Mouse (Mus musculus): Measurements from ENCODE around the gene Kcns3. TPM values are rescaled to one million over a fixed set of nuclear protein-coding genes. Genes with fewer than 3 reads are reported as not detected.
A peak's percentile ranks its signal among the peaks of the same experiment; 100 is the strongest.

The Kcns3 gene
- under 1 TPM; 0.29 to 0.39 TPM for total RNA-seq (2021)

DNA sequence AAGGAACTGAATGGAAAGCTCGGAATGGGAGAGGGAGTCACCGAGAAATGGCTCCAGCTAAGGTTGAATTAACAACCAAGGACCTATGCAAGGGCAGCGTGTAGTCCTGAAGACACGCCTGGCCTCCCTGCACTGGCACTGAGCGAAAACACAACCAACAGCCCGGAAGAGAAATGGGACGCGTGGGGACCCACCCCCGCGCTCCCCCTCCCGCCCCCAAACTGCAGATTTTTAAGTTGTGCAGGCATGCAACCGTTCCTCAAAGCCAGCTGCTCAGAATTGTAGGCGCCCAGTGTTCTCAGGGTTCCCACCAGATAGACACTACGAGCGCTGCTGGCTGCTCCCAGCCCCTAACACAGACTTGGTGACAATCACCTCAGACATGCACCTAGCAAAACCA is at the start of gene Kcns3:
TSS of gene Kcns3 (minus strand) at position 42 of the 400 bp plus-strand sequence.
- no peak for DNase-seq (ENCODE audit: low spot score)
- intact Hi-C loops (cut with DNase I) = no loop called here

DNA sequence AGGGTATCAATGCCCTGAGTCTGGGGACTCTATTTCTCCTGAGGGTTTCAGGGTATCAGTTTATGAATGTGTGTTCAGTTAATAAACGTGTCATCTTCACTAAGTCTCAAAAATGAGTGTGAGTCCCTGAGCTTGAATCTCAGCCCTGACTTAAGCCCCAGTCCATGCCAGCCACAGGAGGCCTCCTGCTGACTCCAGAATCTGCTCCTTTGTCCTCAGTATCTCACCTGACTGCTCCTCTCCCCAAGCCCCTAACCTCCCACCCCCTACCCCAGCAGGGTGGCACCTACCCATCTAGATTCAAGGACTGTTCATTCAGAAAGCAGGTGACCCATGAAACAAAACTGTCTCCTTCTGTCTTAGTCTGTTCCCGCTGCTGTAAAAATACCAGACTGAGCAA is 47.7 kb upstream of the Kcns3 start:
- no peak for DNase-seq (ENCODE audit: low spot score)
- intact Hi-C loops (cut with DNase I) = loop anchor here (5.0 kb wide), 2 partner anchors 89 to 139 kb away; no protein-coding TSS in a partner anchor

DNA sequence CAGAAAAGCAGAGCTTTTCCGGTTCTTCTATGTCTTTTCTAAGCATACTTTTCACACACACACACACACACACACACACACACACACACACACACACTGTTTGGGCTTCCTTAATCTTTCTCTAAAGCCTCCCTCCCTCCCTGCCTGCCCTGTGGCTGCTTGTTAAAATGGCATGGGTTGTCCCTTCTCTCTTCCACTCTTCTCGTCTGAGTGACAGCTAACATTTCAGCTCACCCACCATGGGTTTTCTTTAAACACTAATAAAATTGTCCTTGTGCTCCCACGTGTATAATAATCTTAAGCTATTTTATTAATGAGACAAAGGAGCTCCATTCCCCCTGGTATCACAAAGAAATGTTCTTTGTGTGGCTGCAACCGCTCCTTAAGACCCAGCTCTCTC is 47.2 kb upstream of the Kcns3 start:
- intact Hi-C loops (cut with DNase I) = loop anchor here (5.0 kb wide), 2 partner anchors 89 to 139 kb away; no protein-coding TSS in a partner anchor
- DNase-seq (ENCODE audit: low spot score) = no peak

DNA sequence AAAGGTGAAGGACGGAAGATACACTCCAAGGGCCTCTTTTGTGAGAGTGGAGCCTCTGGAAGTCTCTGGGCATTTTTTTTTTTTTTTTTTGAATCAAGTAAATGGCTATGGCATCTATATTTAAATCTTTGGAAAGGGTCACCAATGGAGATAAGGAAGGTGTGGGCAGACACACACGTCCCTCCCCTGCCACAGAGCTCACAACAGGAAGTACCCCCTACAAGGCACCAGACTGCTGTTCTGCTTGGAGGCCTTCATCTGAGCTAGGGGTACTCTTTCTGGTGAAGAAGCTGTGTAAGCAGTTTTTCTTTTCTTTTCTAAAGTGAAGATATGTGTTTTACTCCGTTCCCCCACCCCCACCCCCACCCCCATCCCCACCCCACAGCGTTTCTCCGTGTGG is 46.0 kb upstream of the Kcns3 start:
- DNase-seq (ENCODE audit: low spot score) = no peak
- intact Hi-C loops (cut with DNase I) = loop anchor here (5.0 kb wide), 2 partner anchors 90 to 140 kb away; no protein-coding TSS in a partner anchor

DNA sequence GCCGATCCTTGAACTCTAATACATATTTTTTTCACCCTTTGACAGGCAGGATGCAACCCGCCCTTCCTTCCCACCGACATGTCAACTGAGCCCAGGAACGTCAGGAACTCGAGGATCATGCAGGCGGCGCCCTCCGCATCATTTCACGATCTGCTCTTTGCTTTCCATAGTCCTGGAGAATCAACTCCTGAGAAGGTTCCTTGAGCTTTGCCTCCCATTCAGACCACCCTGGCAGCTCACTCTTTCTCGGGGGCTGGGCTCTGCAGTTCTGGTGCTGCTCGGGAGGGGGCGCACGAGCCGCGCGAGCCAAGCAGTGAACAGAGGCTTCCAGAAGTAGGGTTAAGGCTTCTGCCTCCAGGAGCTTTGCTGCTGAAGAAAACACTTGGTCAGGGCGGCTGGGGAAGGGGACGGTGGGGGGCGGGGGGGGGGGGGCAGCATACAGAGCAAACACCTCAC is 45.3 kb upstream of the Kcns3 start:
- DNase-seq (ENCODE audit: low spot score) = peak; percentile 65
- intact Hi-C loops (cut with DNase I) = loop anchor here (5.0 kb wide), 2 partner anchors 91 to 141 kb away; no protein-coding TSS in a partner anchor

DNA sequence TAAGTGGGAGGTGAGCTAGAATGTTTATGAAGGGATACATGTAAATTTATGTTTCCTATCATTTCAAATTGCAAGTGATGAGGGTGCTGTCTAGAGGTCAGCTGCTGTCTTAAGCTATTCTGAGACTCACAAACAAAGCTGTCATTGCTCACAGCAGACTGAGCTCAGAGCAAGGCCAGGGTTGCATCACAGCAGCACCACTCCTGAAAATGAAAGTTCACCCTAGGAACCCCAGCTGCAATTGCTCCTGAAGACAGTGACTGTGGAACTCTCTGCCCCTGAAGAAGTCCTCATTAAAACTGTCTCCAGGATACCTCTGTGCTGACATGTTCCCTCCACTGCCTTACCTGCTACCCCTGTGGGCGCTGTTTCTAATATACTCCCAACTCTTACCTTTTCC is 44.2 kb upstream of the Kcns3 start:
- intact Hi-C loops (cut with DNase I) = loop anchor here (5.0 kb wide), 2 partner anchors 92 to 142 kb away; no protein-coding TSS in a partner anchor
- DNase-seq (ENCODE audit: low spot score) = no peak

DNA sequence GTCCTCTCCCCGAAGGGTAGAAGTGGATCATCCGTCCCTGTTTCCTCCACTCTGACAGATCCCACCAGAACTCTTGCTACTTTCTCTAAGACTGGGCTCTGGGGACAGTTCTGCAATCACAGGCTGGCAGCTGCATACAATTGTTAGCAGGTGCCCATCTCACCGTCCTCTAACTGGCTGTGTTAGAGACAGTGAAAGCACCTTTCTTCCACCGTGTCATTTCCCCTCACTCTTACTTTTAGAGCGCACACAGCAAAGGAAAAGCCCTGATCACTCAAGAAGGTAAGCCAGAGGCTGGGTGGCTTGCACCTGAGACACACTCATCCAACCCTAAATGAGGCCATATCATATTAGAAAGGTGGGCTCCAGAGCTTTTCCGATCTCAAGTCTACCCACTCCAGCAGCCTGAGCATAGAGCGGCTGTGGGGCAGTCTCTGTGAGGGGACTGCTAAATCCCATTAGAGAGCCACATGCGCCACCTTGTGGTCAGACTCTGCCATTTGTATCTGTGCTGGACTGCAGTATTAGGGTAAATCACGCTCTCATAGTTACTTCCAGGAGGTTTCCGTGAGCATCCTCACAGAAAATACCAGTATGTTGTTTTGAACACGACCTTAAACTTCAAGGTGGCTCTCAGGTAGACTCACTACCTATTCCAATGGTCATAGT is 27.8 kb upstream of the Kcns3 start:
- intact Hi-C loops (cut with DNase I) = loop anchor here (1.0 kb wide), 1 partner anchor 580 kb away; no protein-coding TSS in a partner anchor
- DNase-seq (ENCODE audit: low spot score) = peak; percentile 54

DNA sequence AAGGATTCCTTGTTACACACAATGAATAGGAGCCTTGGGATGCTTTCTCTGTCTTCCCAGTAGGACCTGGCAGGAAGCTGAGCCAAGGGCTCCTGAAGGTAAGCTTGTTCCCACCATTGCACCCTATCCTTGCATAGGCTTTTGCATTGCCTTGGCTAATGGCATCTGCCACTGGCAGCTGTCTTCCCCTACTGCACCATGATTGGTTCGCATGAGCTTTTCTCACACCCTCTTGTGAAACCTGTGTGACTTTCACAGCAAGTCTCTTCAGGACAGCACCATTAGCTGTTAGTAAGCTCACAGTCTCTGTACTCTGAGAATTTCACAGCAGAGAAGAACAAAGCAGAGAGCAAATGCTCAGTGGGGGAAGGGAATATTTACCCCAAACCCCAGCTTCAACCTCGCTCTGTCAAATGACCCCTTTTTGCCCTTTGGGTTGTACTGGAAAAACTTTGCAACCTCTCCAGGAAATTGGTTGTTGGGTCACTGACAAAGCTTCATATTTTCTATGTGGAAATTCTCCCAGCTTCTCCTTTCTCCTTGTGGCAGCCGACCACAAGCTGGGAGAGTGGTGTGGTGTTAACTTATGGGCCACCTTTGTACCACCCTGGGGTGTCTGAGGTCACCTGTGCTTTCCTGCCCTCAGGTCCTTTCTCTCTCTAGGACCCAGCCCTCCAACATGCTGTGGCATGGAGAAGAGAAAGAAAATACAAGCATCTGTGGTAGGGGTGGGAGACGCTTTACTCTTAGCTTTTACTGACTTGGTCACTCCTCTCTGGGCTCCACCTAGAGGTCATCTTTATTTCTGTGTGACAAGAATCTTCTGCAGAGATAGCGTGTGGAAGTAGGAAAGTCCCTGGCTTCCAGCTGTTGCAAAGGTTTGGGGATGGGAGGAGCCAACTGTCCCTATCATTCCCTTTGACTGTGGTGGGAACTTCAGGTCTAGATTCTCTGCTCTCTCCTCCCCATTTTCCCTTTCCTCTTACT is 26.8 kb upstream of the Kcns3 start:
- intact Hi-C loops (cut with DNase I) = loop anchor here (1.0 kb wide), 1 partner anchor 579 kb away; no protein-coding TSS in a partner anchor
- DNase-seq (ENCODE audit: low spot score) = no peak

DNA sequence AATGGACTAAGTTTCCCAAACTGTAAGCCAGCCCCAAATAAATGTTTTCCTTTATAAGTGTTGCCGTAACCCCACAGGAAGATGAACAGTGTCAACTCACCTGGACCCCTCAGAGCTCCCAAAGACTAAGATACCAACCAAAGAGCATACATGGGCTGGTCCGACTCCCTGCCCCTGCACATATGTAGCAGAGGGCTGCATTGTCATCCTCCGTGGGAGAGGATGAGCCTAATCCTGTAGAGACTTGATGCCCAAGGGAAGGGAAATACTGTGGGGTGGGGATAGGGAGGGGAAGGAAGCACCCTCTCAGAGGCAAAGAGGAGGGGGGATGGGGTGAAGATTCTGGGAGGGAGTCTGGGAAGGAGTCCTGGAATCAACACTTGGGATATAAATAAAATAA is 7.8 kb upstream of the Kcns3 start:
- no peak for DNase-seq (ENCODE audit: low spot score)
- intact Hi-C loops (cut with DNase I) = no loop called here

DNA sequence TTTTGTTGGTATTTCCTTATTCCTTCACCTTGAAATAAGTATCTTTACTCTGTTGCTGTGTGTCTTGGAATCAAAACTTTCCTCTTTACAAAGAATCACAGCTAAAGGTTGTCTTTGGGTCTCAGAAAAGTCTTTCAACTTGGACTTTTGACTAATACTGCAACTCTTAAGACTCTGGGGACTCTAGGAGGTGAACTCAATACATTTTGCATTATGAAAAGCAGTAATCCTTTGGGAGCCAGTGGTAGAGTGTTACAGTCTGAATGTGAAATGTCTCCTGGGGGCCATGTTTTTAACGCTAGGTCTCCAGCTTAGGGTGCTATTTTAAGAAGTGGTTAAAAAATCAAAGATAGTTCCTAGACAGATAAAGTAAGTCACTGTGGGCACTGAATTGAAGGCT is 4.3 kb upstream of the Kcns3 start:
- no peak for DNase-seq (ENCODE audit: low spot score)
- intact Hi-C loops (cut with DNase I) = no loop called here

DNA sequence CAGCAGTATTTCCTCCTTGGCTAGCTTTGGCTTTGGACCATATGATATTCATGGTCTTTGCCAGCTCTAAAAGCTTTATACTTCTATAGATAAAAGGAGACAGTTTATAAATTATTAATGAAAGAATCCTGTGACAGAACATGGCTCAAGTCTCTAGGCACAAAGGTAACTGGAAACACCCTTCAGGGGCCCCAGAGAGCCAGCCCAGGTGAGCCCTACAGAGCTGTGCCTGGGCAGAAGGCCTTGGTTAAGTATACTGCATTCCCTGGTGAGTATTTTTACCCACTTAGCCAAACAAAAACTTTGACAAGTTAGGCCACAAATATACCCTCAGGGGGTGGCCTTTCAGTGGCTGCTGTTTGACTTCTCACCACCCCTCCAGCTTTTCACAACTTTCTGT is 2.7 kb upstream of the Kcns3 start:
- no peak for DNase-seq (ENCODE audit: low spot score)
- intact Hi-C loops (cut with DNase I) = no loop called here

DNA sequence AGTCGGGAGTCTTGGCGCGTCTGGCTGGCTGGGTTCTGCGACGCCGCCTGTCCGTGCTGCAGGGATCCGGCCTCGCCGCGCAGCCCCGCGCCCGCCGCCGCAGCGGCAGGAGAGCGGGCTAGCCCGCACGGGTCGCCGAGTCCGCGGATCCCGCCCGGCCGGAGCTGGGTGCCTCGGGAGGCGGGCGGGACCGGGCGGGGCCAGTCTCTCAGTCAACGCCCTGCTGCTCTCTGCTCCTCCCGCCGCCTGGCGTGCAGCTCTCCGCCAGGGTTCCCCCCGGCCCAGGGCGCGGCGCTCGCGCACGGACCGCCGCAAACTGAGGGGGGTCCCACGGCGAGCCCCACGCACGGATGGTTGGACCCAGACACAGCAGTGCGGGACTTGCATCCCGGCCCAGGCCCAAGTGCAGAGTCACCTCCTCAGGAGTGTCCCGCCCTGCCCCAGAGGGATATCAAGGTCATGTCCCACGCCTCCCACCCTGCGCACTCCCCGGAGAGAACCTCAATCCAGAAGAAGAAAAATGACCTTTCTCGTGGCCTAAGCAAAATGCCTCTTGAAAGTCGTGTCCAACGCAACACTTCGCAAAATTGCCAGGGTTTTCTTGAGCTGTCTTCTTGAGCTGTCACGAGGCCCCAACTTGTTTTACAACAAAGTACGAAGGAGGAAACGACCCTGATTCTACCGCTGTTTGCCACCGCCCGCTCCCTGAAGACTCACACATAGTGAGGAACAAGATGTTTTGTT is 492 bp downstream of the Kcns3 start:
- peak; percentile 4 for DNase-seq (ENCODE audit: low spot score)
- intact Hi-C loops (cut with DNase I) = no loop called here

DNA sequence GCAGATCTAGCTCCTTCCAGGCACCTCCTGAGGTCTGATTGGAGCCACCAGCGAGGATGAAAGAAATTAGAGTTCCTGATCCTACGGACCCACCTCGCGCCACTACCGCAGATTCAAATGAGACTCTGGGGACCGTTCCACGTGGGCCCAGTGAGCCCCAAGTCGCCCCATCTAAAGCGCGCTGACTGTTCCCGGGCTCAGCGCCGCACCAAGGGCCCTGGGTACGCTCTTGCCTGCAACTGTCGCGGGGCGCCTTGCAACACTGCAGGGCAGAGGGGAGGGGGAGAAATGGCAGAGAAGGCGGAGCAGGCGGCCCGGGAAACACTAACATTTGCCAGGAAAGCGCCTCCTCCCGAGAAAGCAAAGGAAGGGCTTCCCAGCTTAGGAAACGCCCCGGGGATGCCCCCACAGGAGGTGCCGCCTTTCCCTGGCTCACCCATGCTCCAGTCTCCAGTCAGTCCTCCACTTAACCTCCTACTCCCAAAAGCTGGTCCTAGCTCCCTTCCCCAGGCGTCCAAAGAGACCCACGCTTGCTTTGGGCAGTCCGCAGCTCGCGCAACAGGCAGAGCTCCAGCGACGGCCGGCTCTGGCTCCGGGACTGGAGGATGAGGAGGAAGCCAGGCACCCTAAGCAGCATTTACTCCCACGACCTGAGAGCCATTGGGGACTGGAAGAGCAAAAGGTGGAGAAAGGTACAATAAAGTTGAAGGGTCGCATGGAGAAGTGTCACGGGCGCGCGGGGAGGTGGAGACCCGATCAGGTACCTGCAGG is 1.2 kb downstream of the Kcns3 start:
- peak; percentile 18 for DNase-seq (ENCODE audit: low spot score)
- intact Hi-C loops (cut with DNase I) = no loop called here

DNA sequence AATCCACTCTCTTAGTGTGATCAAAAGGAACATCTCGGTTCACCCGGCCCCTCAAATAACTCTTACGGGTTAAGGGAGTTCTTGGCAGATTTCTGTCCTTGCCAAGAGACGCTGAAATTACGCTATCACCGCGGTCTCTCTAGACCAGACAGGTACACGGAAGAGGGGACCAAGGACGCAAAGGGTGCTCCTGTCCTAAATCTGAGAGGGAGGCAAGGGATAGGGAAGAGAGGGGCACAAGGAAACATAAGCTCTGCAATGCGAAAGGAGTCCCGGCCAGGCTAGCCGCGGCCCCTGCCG is 1.8 kb downstream of the Kcns3 start:
- intact Hi-C loops (cut with DNase I) = no loop called here
- no peak for DNase-seq (ENCODE audit: low spot score)

DNA sequence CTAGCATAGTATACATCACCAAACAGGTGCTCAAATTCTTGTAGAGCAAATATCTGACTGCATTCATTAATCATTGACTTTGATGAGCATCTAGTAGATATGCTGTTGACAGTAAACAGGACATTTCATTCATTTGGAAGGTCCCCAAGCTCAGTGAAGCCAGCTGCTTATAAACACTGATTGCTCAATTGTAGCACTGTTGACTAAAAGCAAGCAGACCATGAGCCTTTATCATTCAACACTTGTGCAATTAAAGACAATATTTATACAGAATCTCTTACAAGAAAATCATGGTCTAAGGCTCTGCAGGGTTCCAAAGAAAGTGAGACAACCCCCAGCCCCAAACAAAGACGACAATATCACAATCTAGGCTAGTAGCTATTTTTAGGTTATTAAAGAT is 6.0 kb downstream of the Kcns3 start:
- DNase-seq (ENCODE audit: low spot score) = no peak
- intact Hi-C loops (cut with DNase I) = no loop called here

DNA sequence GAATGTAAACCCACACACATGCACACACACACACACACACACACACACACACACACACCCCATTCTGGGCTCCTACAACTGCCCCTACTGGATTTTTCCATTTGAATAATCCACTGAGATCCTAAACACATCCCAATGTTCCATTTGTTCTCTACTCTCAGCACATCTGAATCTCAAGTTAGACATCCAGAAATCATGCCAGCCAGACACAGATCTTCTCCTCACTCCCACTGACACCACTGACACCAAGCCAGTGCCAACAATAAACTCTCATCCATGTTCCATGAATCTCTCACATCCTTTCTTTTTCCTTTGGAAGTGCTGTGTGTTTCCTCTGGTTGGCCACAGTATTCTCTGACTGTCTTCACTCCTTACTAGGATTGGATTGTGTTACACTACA is 18.4 kb downstream of the Kcns3 start:
- no peak for DNase-seq (ENCODE audit: low spot score)
- intact Hi-C loops (cut with DNase I) = no loop called here

DNA sequence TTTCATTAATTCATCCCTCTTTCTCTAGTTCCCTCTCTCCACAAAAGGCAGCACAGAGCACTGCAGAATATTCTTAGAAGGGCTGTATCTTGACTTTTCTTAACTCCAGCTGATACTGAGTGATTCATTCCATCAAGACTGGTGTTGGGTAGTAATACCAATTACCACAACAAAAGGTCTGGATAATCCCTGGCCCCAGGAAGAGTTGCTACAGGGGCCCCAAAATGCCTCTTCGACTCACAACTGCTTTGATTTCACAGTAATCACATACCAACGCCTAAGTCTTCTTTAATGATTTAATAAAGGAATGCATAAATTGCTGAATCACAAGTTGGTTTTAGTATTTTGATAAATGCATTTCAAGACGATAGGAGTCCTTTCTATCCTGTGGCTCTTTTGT is 21.7 kb downstream of the Kcns3 start:
- intact Hi-C loops (cut with DNase I) = no loop called here
- no peak for DNase-seq (ENCODE audit: low spot score)

DNA sequence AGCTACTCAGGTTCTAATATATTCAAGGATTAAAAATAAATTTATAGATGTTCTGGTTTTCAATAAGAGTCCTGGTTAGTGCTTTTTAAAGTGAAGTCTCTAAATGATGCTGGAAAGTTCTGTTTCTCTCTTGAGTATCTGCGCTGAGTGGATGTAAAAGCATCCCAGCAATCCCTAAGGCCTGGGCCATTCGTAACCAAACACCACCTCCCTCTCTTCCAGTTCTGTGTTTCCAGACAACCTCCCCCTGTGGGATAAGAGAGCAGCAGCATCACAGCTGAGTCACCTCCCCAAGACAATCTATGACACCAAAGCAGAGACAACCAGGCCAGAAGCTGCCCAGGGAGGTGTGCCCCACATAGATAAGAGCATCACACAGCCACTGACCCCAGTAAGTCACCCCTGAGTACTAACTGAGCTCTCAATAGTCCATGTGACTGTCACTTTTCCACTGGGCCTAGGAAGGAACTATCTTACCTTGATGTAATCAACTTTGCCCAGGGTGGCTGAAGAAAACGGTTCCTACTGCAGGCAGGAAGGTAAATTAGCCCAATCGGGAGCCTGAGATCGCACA is 24.6 kb downstream of the Kcns3 start:
- DNase-seq (ENCODE audit: low spot score) = no peak
- intact Hi-C loops (cut with DNase I) = no loop called here

DNA sequence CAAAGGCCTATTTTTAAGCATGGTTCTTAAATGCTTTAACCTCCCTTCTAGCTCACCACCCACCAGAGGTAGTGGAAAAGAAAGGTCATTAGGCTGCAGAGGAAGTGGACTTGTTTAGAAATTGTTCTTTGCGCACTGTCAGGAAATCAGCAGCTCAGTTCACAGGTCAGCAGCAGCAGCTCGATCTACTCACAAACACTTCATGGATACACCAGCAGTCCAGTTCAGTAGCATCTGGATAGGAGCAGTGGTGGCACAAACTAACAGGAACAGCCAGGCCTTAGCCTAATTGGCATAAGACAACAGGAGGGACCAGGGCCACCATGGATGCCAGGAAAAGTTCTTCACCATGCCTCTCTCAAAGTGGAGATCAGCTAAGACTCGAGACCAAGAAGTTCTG is 49.3 kb downstream of the Kcns3 start:
- DNase-seq (ENCODE audit: low spot score) = no peak
- intact Hi-C loops (cut with DNase I) = no loop called here

All from heart, postnatal 25 days (tissue).